Mouse (Mus musculus): ENCODE data around the gene Tdrd1.
A peak's percentile ranks its signal among the peaks of the same experiment; 100 is the strongest.
"Not testable (repeated sequence)": the region's sequence is repeated elsewhere in the genome, so short reads cannot be mapped to it uniquely, and the experiment has no call there.

Gene Tdrd1

GRCm38 (mm10) chr19:56826047-56826631, at the start of gene Tdrd1:
Tdrd1 (plus strand) TSS chr19:56826209.
- DNase-seq (ENCODE audit: low read depth) = no peak

GRCm38 (mm10) chr19:56776719-56777382, 49.2 kb upstream of the Tdrd1 start:
- DNase-seq (ENCODE audit: low read depth) = no peak

- DNase-seq (ENCODE audit: low read depth) = not testable (repeated sequence)
Observed at GRCm38 (mm10) chr19:56778532-56778931, 47.5 kb upstream of the Tdrd1 start.

- no peak for DNase-seq (ENCODE audit: low read depth)
Observed at GRCm38 (mm10) chr19:56787911-56788310, 38.1 kb upstream of the Tdrd1 start.

GRCm38 (mm10) chr19:56788952-56789351, 37.1 kb upstream of the Tdrd1 start:
- no peak for DNase-seq (ENCODE audit: low read depth)

GRCm38 (mm10) chr19:56797376-56797775, 28.6 kb upstream of the Tdrd1 start:
- DNase-seq (ENCODE audit: low read depth) = no peak

- DNase-seq (ENCODE audit: low read depth) = no peak
Observed at GRCm38 (mm10) chr19:56800226-56800625, 25.8 kb upstream of the Tdrd1 start.

- DNase-seq (ENCODE audit: low read depth) = peak; percentile 36
Observed at GRCm38 (mm10) chr19:56800930-56801655, 24.9 kb upstream of the Tdrd1 start.

GRCm38 (mm10) chr19:56801656-56802351, 24.2 kb upstream of the Tdrd1 start:
- no peak for DNase-seq (ENCODE audit: low read depth)

GRCm38 (mm10) chr19:56802352-56802746, 23.7 kb upstream of the Tdrd1 start:
- DNase-seq (ENCODE audit: low read depth) = no peak

- DNase-seq (ENCODE audit: low read depth) = no peak
Observed at GRCm38 (mm10) chr19:56805366-56805765, 20.6 kb upstream of the Tdrd1 start.

- no peak for DNase-seq (ENCODE audit: low read depth)
Observed at GRCm38 (mm10) chr19:56807122-56807521, 18.9 kb upstream of the Tdrd1 start.

- no peak for DNase-seq (ENCODE audit: low read depth)
Observed at GRCm38 (mm10) chr19:56808771-56809170, 17.2 kb upstream of the Tdrd1 start.

GRCm38 (mm10) chr19:56810641-56811146, 15.3 kb upstream of the Tdrd1 start:
- DNase-seq (ENCODE audit: low read depth) = no peak

GRCm38 (mm10) chr19:56811590-56811989, 14.4 kb upstream of the Tdrd1 start:
- DNase-seq (ENCODE audit: low read depth) = peak; percentile 49

- DNase-seq (ENCODE audit: low read depth) = no peak
Observed at GRCm38 (mm10) chr19:56813360-56813759, 12.6 kb upstream of the Tdrd1 start.

GRCm38 (mm10) chr19:56817851-56818526, 8.0 kb upstream of the Tdrd1 start:
- DNase-seq (ENCODE audit: low read depth) = no peak

- DNase-seq (ENCODE audit: low read depth) = no peak
Observed at GRCm38 (mm10) chr19:56821040-56821797, 4.8 kb upstream of the Tdrd1 start.

GRCm38 (mm10) chr19:56821798-56822447, 4.1 kb upstream of the Tdrd1 start, which contains the start of gene Ccdc186:
Ccdc186 (minus strand) TSS chr19:56822190.
- DNase-seq (ENCODE audit: low read depth) = peak; percentile 84

- DNase-seq (ENCODE audit: low read depth) = no peak
Observed at GRCm38 (mm10) chr19:56822448-56822836, 3.6 kb upstream of the Tdrd1 start.
